Mouse (Mus musculus): ENCODE measurements around the gene 4930519P11Rik. TPM values are rescaled to one million over a fixed set of nuclear protein-coding genes. Genes with fewer than 3 reads are reported as not detected.

4930519P11Rik gene
- total and polyA plus RNA-seq, 2 experiments from 2014 or later = 1.1 TPM; not detected in 1

- Histone ChIP-seq H3K4me1 (ENCODE audit: insufficient read depth) (no peaks in the 10 kb centered on the region), H3K27ac (ENCODE audit: low read depth, low read length) (no peak overlapping the region), H3K27me3 (ENCODE audit: insufficient read depth, low read length) (no peaks in the 10 kb centered on the region), H3K4me2 (ENCODE audit: low read depth) (no peak overlapping the region), H3K36me3 (ENCODE audit: insufficient read depth) (peaks cover 85% of the 10 kb centered on the region), H3K4me3 (ENCODE audit: low read depth, low read length) (no peak overlapping the region), H3K9me3 (ENCODE audit: low read length) (0 out of 2 replicates have a peak, but pooled peaks cover 4% of the 10 kb centered on the region), H3K9ac (no peak overlapping the region)
- no peak for TF ChIP-seq CTCF (IDR thresholded peaks at IDR 0.05; ENCODE audit: low read depth)
- WGBS = 99% methylated on average over 9 of the region's 9 CpGs
- ATAC-seq (no peak), DNase-seq (no peak)
Measured at GRCm38 (mm10) chr2:154642005-154642459, 28.8 kb upstream of the 4930519P11Rik start.

GRCm38 (mm10) chr2:154641176-154641575, 27.9 kb upstream of the 4930519P11Rik start:
- Histone ChIP-seq H3K36me3 (ENCODE audit: insufficient read depth) (peaks cover 82% of the 10 kb centered on the region), H3K27me3 (ENCODE audit: insufficient read depth, low read length) (no peaks in the 10 kb centered on the region), H3K4me2 (ENCODE audit: low read depth) (no peak overlapping the region), H3K27ac (ENCODE audit: low read depth, low read length) (no peak overlapping the region), H3K4me1 (ENCODE audit: insufficient read depth) (no peaks in the 10 kb centered on the region), H3K4me3 (ENCODE audit: low read depth, low read length) (no peak overlapping the region), H3K9ac (no peak overlapping the region), H3K9me3 (ENCODE audit: low read length) (0 out of 2 replicates have a peak, but pooled peaks cover 4% of the 10 kb centered on the region)
- no peak for ATAC-seq
- DNase-seq = no peak
- WGBS = 86% methylated on average over 8 of the region's 8 CpGs
- TF ChIP-seq CTCF (IDR thresholded peaks at IDR 0.05; ENCODE audit: low read depth) = no peak

- Histone ChIP-seq H3K36me3 (ENCODE audit: insufficient read depth) (peaks cover 85% of the 10 kb centered on the region), H3K9me3 (ENCODE audit: low read length) (0 out of 2 replicates have a peak, but pooled peaks cover 4% of the 10 kb centered on the region), H3K4me3 (ENCODE audit: low read depth, low read length) (no peak overlapping the region), H3K9ac (no peak overlapping the region), H3K4me1 (ENCODE audit: insufficient read depth) (no peaks in the 10 kb centered on the region), H3K4me2 (ENCODE audit: low read depth) (no peak overlapping the region), H3K27me3 (ENCODE audit: insufficient read depth, low read length) (no peaks in the 10 kb centered on the region), H3K27ac (ENCODE audit: low read depth, low read length) (no peak overlapping the region)
- DNase-seq (no peak), ATAC-seq (no peak)
- WGBS = 97% methylated on average over 4 of the region's 4 CpGs
- TF ChIP-seq CTCF (IDR thresholded peaks at IDR 0.05; ENCODE audit: low read depth) = no peak
Measured at GRCm38 (mm10) chr2:154639115-154639514, 25.9 kb upstream of the 4930519P11Rik start.

- H3K4me1 ChIP-seq (ENCODE audit: insufficient read depth) = no peaks in the 10 kb centered on the region
- H3K36me3 ChIP-seq (ENCODE audit: insufficient read depth) = peaks cover 83% of the 10 kb centered on the region
- H3K4me2 ChIP-seq (ENCODE audit: low read depth) = no peak overlapping the region
- no peaks in the 10 kb centered on the region for H3K27me3 ChIP-seq (ENCODE audit: insufficient read depth, low read length)
- H3K4me3 ChIP-seq (ENCODE audit: low read depth, low read length) = no peak overlapping the region
- peak; percentile 13; the same call in 1 of the 2 replicates for TF ChIP-seq CTCF (IDR thresholded peaks at IDR 0.05; ENCODE audit: low read depth)
- ATAC-seq (no peak), DNase-seq (no peak)
- 0 out of 2 replicates have a peak, but pooled peaks cover 4% of the 10 kb centered on the region for H3K9me3 ChIP-seq (ENCODE audit: low read length)
- 96% methylated on average over 3 of the region's 3 CpGs for WGBS
- H3K27ac ChIP-seq (ENCODE audit: low read depth, low read length) = no peak overlapping the region
- no peak overlapping the region for H3K9ac ChIP-seq
Measured at GRCm38 (mm10) chr2:154638521-154638920, 25.3 kb upstream of the 4930519P11Rik start.

GRCm38 (mm10) chr2:154635826-154636225, 22.6 kb upstream of the 4930519P11Rik start:
- no peak overlapping the region for H3K9ac ChIP-seq
- 76% methylated on average over 2 of the region's 2 CpGs for WGBS
- ATAC-seq (no peak), DNase-seq (no peak)
- H3K27me3 ChIP-seq (ENCODE audit: insufficient read depth, low read length) = no peaks in the 10 kb centered on the region
- H3K4me2 ChIP-seq (ENCODE audit: low read depth) = no peak overlapping the region
- no peaks in the 10 kb centered on the region for H3K4me1 ChIP-seq (ENCODE audit: insufficient read depth)
- H3K36me3 ChIP-seq (ENCODE audit: insufficient read depth) = peaks cover 70% of the 10 kb centered on the region
- no peak overlapping the region for H3K27ac ChIP-seq (ENCODE audit: low read depth, low read length)
- 0 out of 2 replicates have a peak, but pooled peaks cover 4% of the 10 kb centered on the region for H3K9me3 ChIP-seq (ENCODE audit: low read length)
- no peak for TF ChIP-seq CTCF (IDR thresholded peaks at IDR 0.05; ENCODE audit: low read depth)
- H3K4me3 ChIP-seq (ENCODE audit: low read depth, low read length) = no peak overlapping the region

GRCm38 (mm10) chr2:154633876-154634644, 20.8 kb upstream of the 4930519P11Rik start:
- H3K9ac ChIP-seq = no peak overlapping the region
- no peaks in the 10 kb centered on the region for H3K4me1 ChIP-seq (ENCODE audit: insufficient read depth)
- H3K4me3 ChIP-seq (ENCODE audit: low read depth, low read length) = no peak overlapping the region
- DNase-seq (no peak), ATAC-seq (no peak)
- no peaks in the 10 kb centered on the region for H3K27me3 ChIP-seq (ENCODE audit: insufficient read depth, low read length)
- H3K36me3 ChIP-seq (ENCODE audit: insufficient read depth) = peaks cover 72% of the 10 kb centered on the region
- no peak overlapping the region for H3K4me2 ChIP-seq (ENCODE audit: low read depth)
- no peak overlapping the region for H3K27ac ChIP-seq (ENCODE audit: low read depth, low read length)
- no peak for TF ChIP-seq CTCF (IDR thresholded peaks at IDR 0.05; ENCODE audit: low read depth)
- 96% methylated on average over 9 of the region's 9 CpGs for WGBS
- 0 out of 2 replicates have a peak, but pooled peaks cover 4% of the 10 kb centered on the region for H3K9me3 ChIP-seq (ENCODE audit: low read length)

- H3K27me3 ChIP-seq (ENCODE audit: insufficient read depth, low read length) = no peaks in the 10 kb centered on the region
- H3K4me2 ChIP-seq (ENCODE audit: low read depth) = no peak overlapping the region
- TF ChIP-seq CTCF (IDR thresholded peaks at IDR 0.05; ENCODE audit: low read depth) = no peak
- H3K9ac ChIP-seq = no peak overlapping the region
- no peak for ATAC-seq
- H3K36me3 ChIP-seq (ENCODE audit: insufficient read depth) = peaks cover 73% of the 10 kb centered on the region
- H3K27ac ChIP-seq (ENCODE audit: low read depth, low read length) = no peak overlapping the region
- 0 out of 2 replicates have a peak, but pooled peaks cover 3% of the 10 kb centered on the region for H3K9me3 ChIP-seq (ENCODE audit: low read length)
- no peak overlapping the region for H3K4me3 ChIP-seq (ENCODE audit: low read depth, low read length)
- no peaks in the 10 kb centered on the region for H3K4me1 ChIP-seq (ENCODE audit: insufficient read depth)
- no peak for DNase-seq
- WGBS = 92% methylated on average over 5 of the region's 5 CpGs
Measured at GRCm38 (mm10) chr2:154633039-154633742, 20.0 kb upstream of the 4930519P11Rik start.

All from forebrain, postnatal 0 days (tissue).